Mouse (Mus musculus) cortical plate, adult 2 months (tissue): ENCODE measurements around the gene Gfpt2.

Experiments
- CTCF ChIP-seq: fragments of 200-500 bp; IDR thresholded peaks from 2 replicates; pipeline ENCODE4 v1.5.1; 2011; ENCODE audit warnings: mild to moderate bottlenecking, control low read depth, low read length; ENCODE audit not compliant: insufficient read depth; ENCODE audit errors: extremely low read depth
- POLR2A ChIP-seq: fragments of 200-500 bp; IDR thresholded peaks from 2 replicates; pipeline ENCODE4 v1.6.1; 2011; ENCODE audit warnings: mild to moderate bottlenecking, low read length, control low read depth; ENCODE audit not compliant: insufficient read depth; ENCODE audit errors: extremely low read depth

DNA sequence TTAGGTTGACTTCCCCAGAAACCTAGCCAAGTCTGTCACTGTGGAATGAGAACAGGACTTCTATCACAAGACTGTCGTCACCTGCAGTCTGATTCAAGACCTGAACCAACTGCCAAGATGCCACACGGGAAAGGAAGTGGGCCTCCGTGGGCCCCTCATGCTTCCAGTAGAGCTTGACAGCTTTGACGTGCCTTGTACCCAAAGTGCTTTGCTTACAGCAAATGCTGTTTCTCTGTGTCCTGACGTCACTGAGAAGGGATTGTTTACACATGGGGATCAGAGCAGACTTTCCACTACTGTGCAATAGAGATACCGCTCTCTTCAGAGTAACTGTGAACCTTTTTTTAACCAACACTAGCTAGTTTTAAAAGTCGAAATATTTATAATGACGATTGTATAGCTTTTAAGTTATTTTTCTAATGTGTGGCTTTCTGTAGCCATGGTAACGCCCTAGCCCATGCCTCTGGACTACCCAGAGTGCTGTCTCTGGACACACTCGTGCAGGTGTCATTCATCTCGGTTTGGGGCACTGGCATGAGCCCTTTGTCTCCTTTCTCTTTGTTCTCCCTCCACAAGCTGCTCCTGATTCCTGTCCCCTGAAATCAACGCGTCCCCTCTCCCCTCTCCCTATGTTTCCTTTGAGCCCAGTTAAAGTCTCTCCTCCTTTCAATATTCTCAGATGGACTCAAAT is 43.9 kb downstream of the Gfpt2 start:
- TF ChIP-seq CTCF (no peak), POLR2A (no peak)
